Mouse (Mus musculus) hindbrain, embryonic 14.5 days (tissue): ENCODE data around the gene Hmgn1. TPM values are rescaled to one million over a fixed set of nuclear protein-coding genes. Genes with fewer than 3 reads are reported as not detected.

Source experiments
- ATAC-seq: fragments of 200-750 bp; cut with Nextera tagmentation; 2 replicates; pipeline ENCODE4 v1.8.0; 2017; ENCODE audit warnings: moderate number of reproducible peaks, mild to moderate bottlenecking, moderate TSS enrichment, moderate library complexity; ENCODE audit not compliant: low FRiP score
- DNase-seq: peaks from one replicate; pipeline ENCODE4 v3.0.0-alpha.2; 2015; ENCODE audit warnings: low spot score
- H3K27ac ChIP-seq: fragments of 300-500 bp; sonication (generic); 2 replicates; pipeline ENCODE4 v1.5.1; 2014; ENCODE audit warnings: mild to moderate bottlenecking, moderate library complexity
- H3K27me3 ChIP-seq: fragments of 300-500 bp; sonication (generic); 2 replicates; pipeline ENCODE4 v1.6.1; 2014; ENCODE audit warnings: mild to moderate bottlenecking, low read length, mixed read lengths; ENCODE audit not compliant: control insufficient read depth, insufficient read depth
- H3K36me3 ChIP-seq: fragments of 300-500 bp; sonication (generic); replicated peaks from 2 replicates; pipeline ENCODE4 v1.6.1; 2014; ENCODE audit not compliant: control insufficient read depth, insufficient read depth
- H3K4me1 ChIP-seq: fragments of 300-500 bp; sonication (generic); replicated peaks from 2 replicates; pipeline ENCODE4 v1.6.1; 2014; ENCODE audit warnings: antibody characterized with exemption, low read length, mixed read lengths; ENCODE audit not compliant: control insufficient read depth, insufficient read depth
- H3K4me2 ChIP-seq: fragments of 300-500 bp; sonication (generic); replicated peaks from 2 replicates; pipeline ENCODE4 v1.6.1; 2014; ENCODE audit warnings: mild to moderate bottlenecking, moderate library complexity
- H3K4me3 ChIP-seq: fragments of 300-500 bp; sonication (generic); replicated peaks from 2 replicates; pipeline ENCODE4 v1.5.1; 2014; ENCODE audit warnings: mild to moderate bottlenecking, low read length
- H3K9ac ChIP-seq: fragments of 300-500 bp; sonication (generic); 2 replicates; pipeline ENCODE4 v1.6.1; 2014
- H3K9me3 ChIP-seq: fragments of 300-500 bp; sonication (generic); 2 replicates; pipeline ENCODE4 v1.6.1; 2016; ENCODE audit warnings: low read length; ENCODE audit not compliant: control insufficient read depth
- whole genome bisulfite sequencing: fragments of 180-500 bp; shearing (Covaris S2); extraction: QIAGEN DNeasy Blood & Tissue Kit; methylation state at CpG from one replicate; pipeline ENCODE4 v1.1.7; 2014; 5-methylcytosine and 5-hydroxymethylcytosine counted together
- polyA plus RNA-seq: library from polyadenylated mRNA; unstranded; fragments of >200 nt; fragmentation: Nextera tagmentation; extraction: Ambion mirVana; gene quantifications from 2 replicates; pipeline ENCODE4 v1.2.1, GENCODE M21; 2014

Hmgn1 gene
- polyA plus RNA-seq: 292 and 300 TPM in 2 replicates

GRCm38 (mm10) chr16:96127657-96128344 lies at the start of gene Hmgn1:
Hmgn1 (minus strand) TSS chr16:96127729.
- Histone ChIP-seq H3K4me1 (peaks cover 22% of the 10 kb centered on the region), H3K9me3 (no peaks in the 10 kb centered on the region), H3K9ac (peak within 1 kb of the TSS; percentile 98), H3K36me3 (peaks cover 33% of the 10 kb centered on the region), H3K4me2 (peak within 1 kb of the TSS; percentile 85), H3K27me3 (no peaks in the 10 kb centered on the region), H3K27ac (peak within 1 kb of the TSS; percentile 99), H3K4me3 (peak within 1 kb of the TSS; percentile 99)
- ATAC-seq (peak; percentile 97), DNase-seq (peak; percentile 95)
- under 1% methylated on average over 50 of the region's 72 CpGs for WGBS

- no peaks in the 10 kb centered on the region for H3K9me3 ChIP-seq
- 44% methylated on average over 2 of the region's 2 CpGs for WGBS
- no peak overlapping the region for H3K9ac ChIP-seq
- no peak overlapping the region for H3K27ac ChIP-seq
- no peak for ATAC-seq
- DNase-seq: no peak
- H3K4me2 ChIP-seq: no peak overlapping the region
- H3K27me3 ChIP-seq: no peaks in the 10 kb centered on the region
- no peaks in the 10 kb centered on the region for H3K36me3 ChIP-seq
- H3K4me3 ChIP-seq: no peak overlapping the region
- no peaks in the 10 kb centered on the region for H3K4me1 ChIP-seq
Observed at GRCm38 (mm10) chr16:96175399-96175798, 47.9 kb upstream of the Hmgn1 start.

GRCm38 (mm10) chr16:96173648-96174047 lies 46.1 kb upstream of the Hmgn1 start:
- Histone ChIP-seq H3K9me3 (no peaks in the 10 kb centered on the region), H3K36me3 (no peaks in the 10 kb centered on the region), H3K4me1 (no peaks in the 10 kb centered on the region), H3K27ac (no peak overlapping the region), H3K27me3 (no peaks in the 10 kb centered on the region), H3K4me3 (no peak overlapping the region), H3K9ac (no peak overlapping the region), H3K4me2 (no peak overlapping the region)
- WGBS: 80% methylated on average over 8 of the region's 8 CpGs
- ATAC-seq: no peak
- no peak for DNase-seq

- H3K9ac ChIP-seq: no peak overlapping the region
- H3K9me3 ChIP-seq: no peaks in the 10 kb centered on the region
- no peaks in the 10 kb centered on the region for H3K4me1 ChIP-seq
- no peak for ATAC-seq
- no peaks in the 10 kb centered on the region for H3K27me3 ChIP-seq
- no peak for DNase-seq
- no peaks in the 10 kb centered on the region for H3K36me3 ChIP-seq
- H3K4me3 ChIP-seq: no peak overlapping the region
- H3K4me2 ChIP-seq: no peak overlapping the region
- no peak overlapping the region for H3K27ac ChIP-seq
- WGBS: 88% methylated on average over 4 of the region's 4 CpGs
Observed at GRCm38 (mm10) chr16:96168837-96169236, 41.3 kb upstream of the Hmgn1 start.

- H3K4me3 ChIP-seq: no peak overlapping the region
- H3K9ac ChIP-seq: no peak overlapping the region
- no peak overlapping the region for H3K4me2 ChIP-seq
- H3K4me1 ChIP-seq: no peaks in the 10 kb centered on the region
- no peak overlapping the region for H3K27ac ChIP-seq
- WGBS: 82% methylated on average over 4 of the region's 4 CpGs
- DNase-seq (no peak), ATAC-seq (no peak)
- no peaks in the 10 kb centered on the region for H3K36me3 ChIP-seq
- H3K9me3 ChIP-seq: no peaks in the 10 kb centered on the region
- no peaks in the 10 kb centered on the region for H3K27me3 ChIP-seq
Observed at GRCm38 (mm10) chr16:96165723-96166264, 38.3 kb upstream of the Hmgn1 start.

GRCm38 (mm10) chr16:96161336-96161735 lies 33.8 kb upstream of the Hmgn1 start:
- no peak for DNase-seq

GRCm38 (mm10) chr16:96160927-96161326 lies 33.4 kb upstream of the Hmgn1 start:
- H3K4me3 ChIP-seq: no peak overlapping the region
- H3K27ac ChIP-seq: no peak overlapping the region
- WGBS: 74% methylated on average over 1 of the region's 1 CpGs
- H3K36me3 ChIP-seq: peaks cover 4% of the 10 kb centered on the region
- H3K9me3 ChIP-seq: no peaks in the 10 kb centered on the region
- no peaks in the 10 kb centered on the region for H3K27me3 ChIP-seq
- ATAC-seq (no peak), DNase-seq (no peak)
- H3K4me1 ChIP-seq: peaks cover 12% of the 10 kb centered on the region
- no peak overlapping the region for H3K4me2 ChIP-seq
- H3K9ac ChIP-seq: no peak overlapping the region

More at GRCm38 (mm10) chr16:96161336-96161735, 33.8 kb upstream of the Hmgn1 start:
- H3K27ac ChIP-seq: no peak overlapping the region
- 91% methylated on average over 4 of the region's 4 CpGs for WGBS
- H3K9ac ChIP-seq: no peak overlapping the region
- peaks cover under 1% of the 10 kb centered on the region; the same call in 1 of the 2 replicates for H3K36me3 ChIP-seq
- no peak overlapping the region for H3K4me2 ChIP-seq
- ATAC-seq: no peak
- no peaks in the 10 kb centered on the region for H3K27me3 ChIP-seq
- no peak overlapping the region for H3K4me3 ChIP-seq
- H3K4me1 ChIP-seq: peaks cover 12% of the 10 kb centered on the region
- H3K9me3 ChIP-seq: no peaks in the 10 kb centered on the region

- Histone ChIP-seq H3K4me1 (peaks cover 12% of the 10 kb centered on the region), H3K9me3 (no peaks in the 10 kb centered on the region), H3K4me2 (peak overlapping the region; percentile 94), H3K27ac (0 out of 2 replicates have a peak overlapping the region, but pooled peaks have one; percentile 77), H3K9ac (peak overlapping the region; percentile 87), H3K4me3 (peak overlapping the region; percentile 47), H3K27me3 (no peaks in the 10 kb centered on the region), H3K36me3 (peaks cover 14% of the 10 kb centered on the region)
- DNase-seq (no peak), ATAC-seq (0 out of 2 replicates have a peak, but pooled peaks have one; percentile 4)
- WGBS: 80% methylated on average over 20 of the region's 20 CpGs
Observed at GRCm38 (mm10) chr16:96159794-96160346, 32.3 kb upstream of the Hmgn1 start.

- H3K4me2 ChIP-seq: peak overlapping the region; percentile 94
- peak overlapping the region; percentile 47 for H3K4me3 ChIP-seq
- peak overlapping the region; percentile 77 for H3K27ac ChIP-seq
- H3K27me3 ChIP-seq: no peaks in the 10 kb centered on the region
- DNase-seq: peak; percentile 54
- WGBS: under 1% methylated on average over 63 of the region's 67 CpGs
- H3K9me3 ChIP-seq: no peaks in the 10 kb centered on the region
- H3K36me3 ChIP-seq: peaks cover 21% of the 10 kb centered on the region
- H3K4me1 ChIP-seq: peaks cover 12% of the 10 kb centered on the region
- peak; percentile 81 for ATAC-seq
- peak overlapping the region; percentile 87 for H3K9ac ChIP-seq
Observed at GRCm38 (mm10) chr16:96159091-96159731, 31.7 kb upstream of the Hmgn1 start.
